Mouse (Mus musculus): ENCODE measurements at regions not wholly inside any gene's neighbourhood (a gene's known extent, or its start where the extent isn't known, plus 50 kb on each side); places are given as distances from the start of the nearest gene placed in this dataset.

DNA sequence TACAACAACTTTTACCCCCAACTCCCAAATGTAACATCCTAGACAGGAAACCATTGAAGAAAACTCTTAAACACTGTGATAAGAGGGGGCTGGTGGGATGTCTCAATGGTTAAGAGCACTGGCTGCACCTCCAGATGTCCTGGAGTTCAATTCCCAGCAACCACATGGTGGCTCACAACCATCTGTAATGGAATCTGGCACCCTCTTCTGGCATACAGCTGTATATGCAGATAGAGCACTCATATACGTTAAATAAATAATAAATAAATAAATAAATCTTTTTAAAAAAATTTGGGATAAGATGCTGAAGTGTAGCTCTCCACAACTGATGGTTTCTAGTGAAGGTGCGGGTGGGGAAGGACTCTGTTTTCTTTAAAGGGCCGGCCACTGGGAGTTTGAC lies 69.3 kb downstream of the Kctd15 start:
- H3K4me2 ChIP-seq (replicated peaks; ENCODE audit: low read depth), result no peak overlapping the region
- H3K27me3 ChIP-seq (replicated peaks; ENCODE audit: control insufficient read depth, insufficient read depth, low read length), result no peaks in the 10 kb centered on the region
- TF ChIP-seq CTCF (IDR thresholded peaks at IDR 0.05; ENCODE audit: low read depth), result no peak
- H3K9me3 ChIP-seq (ENCODE audit: control insufficient read depth), result peaks cover 5% of the 10 kb centered on the region; the same call in 1 of the 2 replicates
- H3K4me3 ChIP-seq (ENCODE audit: low read depth, low read length), result no peak overlapping the region
- H3K9ac ChIP-seq (ENCODE audit: low read depth, low read length), result no peak overlapping the region
- H3K27ac ChIP-seq (ENCODE audit: low read depth, low read length), result no peak overlapping the region
- no peaks in the 10 kb centered on the region for H3K4me1 ChIP-seq (replicated peaks; ENCODE audit: control insufficient read depth, insufficient read depth, low read length)
- WGBS, result 95% methylated on average over 3 of the region's 3 CpGs
- no peak for ATAC-seq
- H3K36me3 ChIP-seq (ENCODE audit: control insufficient read depth, insufficient read depth), result no peaks in the 10 kb centered on the region

GRCm38 (mm10) chr7:34585312-34585865 lies 71.1 kb downstream of the Kctd15 start:
- no peak for TF ChIP-seq CTCF (IDR thresholded peaks at IDR 0.05; ENCODE audit: low read depth)
- Histone ChIP-seq H3K4me3 (ENCODE audit: low read depth, low read length) (no peak overlapping the region), H3K36me3 (ENCODE audit: control insufficient read depth, insufficient read depth) (no peaks in the 10 kb centered on the region), H3K9me3 (ENCODE audit: control insufficient read depth) (peaks cover 5% of the 10 kb centered on the region; the same call in 1 of the 2 replicates), H3K4me2 (replicated peaks; ENCODE audit: low read depth) (no peak overlapping the region), H3K9ac (ENCODE audit: low read depth, low read length) (no peak overlapping the region), H3K27ac (ENCODE audit: low read depth, low read length) (no peak overlapping the region), H3K27me3 (replicated peaks; ENCODE audit: control insufficient read depth, insufficient read depth, low read length) (no peaks in the 10 kb centered on the region), H3K4me1 (replicated peaks; ENCODE audit: control insufficient read depth, insufficient read depth, low read length) (no peaks in the 10 kb centered on the region)
- 86% methylated on average over 4 of the region's 4 CpGs for WGBS
- no peak for ATAC-seq

DNA sequence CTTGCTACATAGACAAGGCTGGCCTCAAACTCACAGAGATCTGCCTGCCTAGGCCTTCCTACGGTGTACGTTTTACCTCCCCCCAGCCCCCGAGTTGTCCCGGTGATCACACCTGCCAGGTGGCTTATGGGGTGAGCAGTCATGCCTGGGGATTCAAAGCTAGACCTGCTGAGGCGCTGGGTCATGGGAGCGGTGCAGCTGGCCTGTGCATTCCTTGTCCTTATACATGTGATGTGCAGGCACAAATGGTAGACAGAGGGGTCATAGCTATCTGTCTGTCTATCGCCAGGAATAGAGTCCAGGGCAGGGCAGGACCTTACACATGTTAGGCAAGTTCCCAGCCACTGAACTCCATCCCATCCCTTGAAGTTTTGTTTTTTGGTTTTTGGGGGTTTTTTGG lies 71.7 kb downstream of the Kctd15 start:
- Histone ChIP-seq H3K27ac (ENCODE audit: low read depth, low read length) (no peak overlapping the region), H3K27me3 (replicated peaks; ENCODE audit: control insufficient read depth, insufficient read depth, low read length) (no peaks in the 10 kb centered on the region), H3K9ac (ENCODE audit: low read depth, low read length) (no peak overlapping the region), H3K9me3 (ENCODE audit: control insufficient read depth) (peaks cover 5% of the 10 kb centered on the region; the same call in 1 of the 2 replicates), H3K4me3 (ENCODE audit: low read depth, low read length) (no peak overlapping the region), H3K4me2 (replicated peaks; ENCODE audit: low read depth) (no peak overlapping the region), H3K4me1 (replicated peaks; ENCODE audit: control insufficient read depth, insufficient read depth, low read length) (no peaks in the 10 kb centered on the region), H3K36me3 (ENCODE audit: control insufficient read depth, insufficient read depth) (no peaks in the 10 kb centered on the region)
- TF ChIP-seq CTCF (IDR thresholded peaks at IDR 0.05; ENCODE audit: low read depth), result no peak
- no peak for ATAC-seq
- 93% methylated on average over 7 of the region's 7 CpGs for WGBS

- Histone ChIP-seq H3K4me3 (ENCODE audit: low read depth, low read length) (no peak overlapping the region), H3K27ac (ENCODE audit: low read depth, low read length) (no peak overlapping the region), H3K27me3 (replicated peaks; ENCODE audit: control insufficient read depth, insufficient read depth, low read length) (no peaks in the 10 kb centered on the region), H3K9ac (ENCODE audit: low read depth, low read length) (no peak overlapping the region), H3K4me2 (replicated peaks; ENCODE audit: low read depth) (no peak overlapping the region), H3K36me3 (ENCODE audit: control insufficient read depth, insufficient read depth) (no peaks in the 10 kb centered on the region), H3K9me3 (ENCODE audit: control insufficient read depth) (no peaks in the 10 kb centered on the region), H3K4me1 (replicated peaks; ENCODE audit: control insufficient read depth, insufficient read depth, low read length) (no peaks in the 10 kb centered on the region)
- 89% methylated on average over 9 of the region's 9 CpGs for WGBS
- no peak for ATAC-seq
- TF ChIP-seq CTCF (IDR thresholded peaks at IDR 0.05; ENCODE audit: low read depth), result no peak
Measured at GRCm38 (mm10) chr7:34580866-34581265, 75.7 kb downstream of the Kctd15 start.

DNA sequence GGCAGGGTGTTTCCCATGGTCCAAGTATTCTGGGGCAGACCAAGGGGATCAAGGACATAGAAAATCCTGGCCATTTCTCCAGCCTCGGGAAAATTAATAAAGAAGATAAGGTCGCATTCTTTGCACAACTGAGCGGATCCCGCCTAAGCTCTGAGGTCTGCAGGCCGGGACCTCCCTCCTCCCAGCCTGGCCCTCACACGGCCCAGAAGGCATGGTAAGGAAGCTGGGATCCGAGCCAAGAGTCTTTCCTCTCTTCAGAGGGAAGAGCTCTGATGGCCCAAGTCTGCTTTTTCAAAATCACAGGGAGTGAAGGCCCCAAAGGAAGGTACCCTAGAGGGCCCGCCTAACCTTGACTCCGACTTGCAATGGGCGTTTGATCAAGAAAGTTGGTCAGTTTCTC lies 85.2 kb downstream of the Kctd15 start:
- H3K4me1 ChIP-seq (replicated peaks; ENCODE audit: control insufficient read depth, insufficient read depth, low read length), result 0 out of 2 replicates have a peak, but pooled peaks cover 11% of the 10 kb centered on the region
- ATAC-seq, result no peak
- H3K9me3 ChIP-seq (ENCODE audit: control insufficient read depth), result no peaks in the 10 kb centered on the region
- 40% methylated on average over 10 of the region's 10 CpGs for WGBS
- no peak overlapping the region for H3K9ac ChIP-seq (ENCODE audit: low read depth, low read length)
- no peak overlapping the region for H3K4me3 ChIP-seq (ENCODE audit: low read depth, low read length)
- no peaks in the 10 kb centered on the region for H3K27me3 ChIP-seq (replicated peaks; ENCODE audit: control insufficient read depth, insufficient read depth, low read length)
- 0 out of 2 replicates have a peak overlapping the region, but pooled peaks have one; percentile 85 for H3K4me2 ChIP-seq (replicated peaks; ENCODE audit: low read depth)
- TF ChIP-seq CTCF (IDR thresholded peaks at IDR 0.05; ENCODE audit: low read depth), result no peak
- no peaks in the 10 kb centered on the region for H3K36me3 ChIP-seq (ENCODE audit: control insufficient read depth, insufficient read depth)
- H3K27ac ChIP-seq (ENCODE audit: low read depth, low read length), result no peak overlapping the region

GRCm38 (mm10) chr7:34570114-34571065 lies 86.1 kb downstream of the Kctd15 start:
- Histone ChIP-seq H3K4me3 (ENCODE audit: low read depth, low read length) (peak overlapping the region; percentile 34), H3K9ac (ENCODE audit: low read depth, low read length) (peak overlapping the region; percentile 31; the same call in 1 of the 2 replicates), H3K9me3 (ENCODE audit: control insufficient read depth) (no peaks in the 10 kb centered on the region), H3K4me1 (replicated peaks; ENCODE audit: control insufficient read depth, insufficient read depth, low read length) (0 out of 2 replicates have a peak, but pooled peaks cover 11% of the 10 kb centered on the region), H3K36me3 (ENCODE audit: control insufficient read depth, insufficient read depth) (no peaks in the 10 kb centered on the region), H3K27me3 (replicated peaks; ENCODE audit: control insufficient read depth, insufficient read depth, low read length) (no peaks in the 10 kb centered on the region), H3K4me2 (replicated peaks; ENCODE audit: low read depth) (peak overlapping the region; percentile 85), H3K27ac (ENCODE audit: low read depth, low read length) (no peak overlapping the region)
- ATAC-seq, result peak; percentile 74
- WGBS, result 3% methylated on average over 43 of the region's 43 CpGs
- TF ChIP-seq CTCF (IDR thresholded peaks at IDR 0.05; ENCODE audit: low read depth), result 0 out of 2 replicates have a peak, but pooled peaks have one; percentile 4
